Mouse (Mus musculus): ENCODE data around the gene B3gat3.

DNA sequence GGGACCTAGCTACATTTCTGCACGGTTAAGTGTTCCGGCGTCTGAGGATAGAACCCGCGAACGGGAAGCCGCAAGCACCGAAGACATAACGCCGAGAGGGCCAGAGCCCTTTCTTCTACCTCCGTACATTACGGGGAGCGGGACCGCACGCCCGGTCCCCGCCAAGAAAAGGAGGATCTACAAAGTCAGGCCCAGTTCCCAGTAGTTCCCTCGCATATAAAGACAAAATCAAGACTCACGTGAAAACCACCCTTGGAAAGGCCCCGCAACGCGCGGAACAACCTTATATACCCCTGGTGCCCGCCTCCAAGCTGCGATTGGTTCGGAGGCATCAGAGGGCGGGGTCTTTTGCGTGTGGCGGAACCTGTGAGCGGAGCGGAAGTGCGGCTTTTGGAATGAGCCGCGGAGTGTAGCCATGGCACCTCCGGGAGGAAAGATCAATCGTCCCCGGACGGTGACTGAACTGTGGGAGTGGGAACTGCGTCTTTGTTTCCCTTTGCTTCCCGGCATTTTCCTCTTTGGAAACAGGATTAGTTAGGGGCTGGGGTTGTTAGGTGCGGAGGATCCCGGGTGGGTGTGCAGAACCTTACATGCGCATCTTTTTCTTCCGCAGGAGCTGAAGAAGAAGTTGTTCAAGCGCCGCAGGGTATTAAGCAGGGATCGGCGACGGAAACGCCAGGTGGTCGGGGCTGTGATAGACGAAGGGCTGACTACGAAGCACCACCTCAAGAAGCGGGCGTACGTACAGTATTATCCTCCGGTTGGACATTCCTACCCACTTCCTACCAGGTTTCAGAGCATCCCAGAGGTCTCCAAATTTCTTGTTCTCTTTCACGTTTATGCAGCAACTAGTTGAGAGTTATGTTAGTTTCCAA, 31.4 kb upstream of the B3gat3 start, which contains the start of the genes 1810009A15Rik and Gm49416:
- TF ChIP-seq EP300 (IDR thresholded peaks at IDR 0.05; ENCODE audit: low read depth): no peak
- no peak for TF ChIP-seq CTCF (IDR thresholded peaks at IDR 0.05; ENCODE audit: low read depth)

Data from liver, postnatal 0 days (tissue).